Mouse (Mus musculus) left cerebral cortex, adult 2 months (tissue): ENCODE results near the gene Vmn1r11. TPM values are rescaled to one million over a fixed set of nuclear protein-coding genes. Genes with fewer than 3 reads are reported as not detected.

Experiments used
- DNase-seq, 2 experiments: peaks; one replicate each; pipeline ENCODE4 v3.0.0; 2021 to 2022; ENCODE audit warnings: low spot score in 2 of 2, mixed read lengths in 1 of 2; ENCODE audit errors: extremely low spot score in 1 of 2
- H3K27ac ChIP-seq: fragments of 200-600 bp; 2 replicates; pipeline ENCODE4 v1.8.1; 2022
- H3K4me3 ChIP-seq: fragments of 200-600 bp; 2 replicates; pipeline ENCODE4 v1.8.1; 2022
- CTCF ChIP-seq: fragments of 200-600 bp; IDR thresholded peaks from 2 replicates; pipeline ENCODE4 v1.8.1; 2022; ENCODE audit warnings: antibody characterized with exemption, mild to moderate bottlenecking, moderate library complexity
- intact Hi-C: fragments of 180-260 bp; cut with DNase I; formaldehyde crosslinking; loops from one replicate; pipeline ENCODE4 v1.15.1; 2025
- long read RNA-seq, 2 experiments: library from polyadenylated mRNA; stranded (forward); transcript quantifications; one replicate each; pipeline ENCODE4 v2.0.0; 2021; ENCODE audit warnings: borderline mapping rate in 2 of 2
- total RNA-seq, 2 experiments: library from RNA; stranded (reverse); gene quantifications; 2 replicates each; pipeline ENCODE4 v1.2.3; 2021

Gene Vmn1r11
- total RNA-seq = not detected
- long read RNA-seq, experiment 1 = 0 reads
- long read RNA-seq, experiment 2 = 0 reads

DNA sequence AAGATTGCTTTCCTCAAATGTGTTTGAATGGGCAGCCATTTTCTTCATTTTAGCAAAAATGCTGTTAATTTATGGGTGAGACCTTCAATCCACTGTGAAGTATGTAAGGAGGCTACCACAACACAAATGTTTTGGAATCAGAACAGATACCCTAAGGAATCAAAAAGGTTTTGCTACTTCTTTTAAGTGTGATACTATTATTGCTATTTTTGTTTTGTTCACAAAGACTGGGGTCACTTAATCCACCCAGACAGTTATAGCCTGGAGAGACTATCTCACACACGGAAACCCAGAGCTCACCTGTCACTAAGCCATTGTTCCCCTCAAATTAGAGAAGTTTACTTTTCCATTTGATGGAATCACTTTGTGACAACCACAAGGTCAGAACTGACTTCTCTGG lies at the start of gene Vmn1r11:
Gene Vmn1r11 (plus strand): TSS at position 301 of the 400 bp plus-strand sequence.
- Histone ChIP-seq H3K4me3 (no peak within 1 kb of the TSS), H3K27ac (no peak within 1 kb of the TSS)
- intact Hi-C loops = no loop called here
- no peak for DNase-seq
- no peak for TF ChIP-seq CTCF

DNA sequence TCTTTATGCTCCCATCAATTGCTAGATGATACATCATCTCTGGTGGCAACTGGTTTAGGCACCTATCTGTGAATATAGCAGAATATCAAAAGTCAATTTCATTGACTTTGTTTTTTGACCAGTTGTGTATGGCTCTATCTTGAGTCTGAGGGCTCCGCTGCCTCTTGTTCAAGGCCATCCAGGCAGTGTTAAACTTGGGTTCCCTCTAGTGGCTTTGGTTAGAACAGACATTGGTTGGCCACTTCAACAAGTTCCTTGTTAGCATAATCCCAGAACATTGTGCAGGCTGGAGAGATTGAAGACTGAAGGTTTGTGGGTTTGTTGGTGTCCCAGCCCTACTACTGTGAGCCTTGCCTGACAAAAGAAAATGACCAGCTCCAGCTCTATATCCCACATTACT lies 26.9 kb upstream of the Vmn1r11 start:
- TF ChIP-seq CTCF = no peak; the same call in 1 of the 2 replicates
- intact Hi-C loops = no loop called here
- Histone ChIP-seq H3K4me3 (no peak overlapping the region), H3K27ac (no peak overlapping the region)
- DNase-seq = no peak

DNA sequence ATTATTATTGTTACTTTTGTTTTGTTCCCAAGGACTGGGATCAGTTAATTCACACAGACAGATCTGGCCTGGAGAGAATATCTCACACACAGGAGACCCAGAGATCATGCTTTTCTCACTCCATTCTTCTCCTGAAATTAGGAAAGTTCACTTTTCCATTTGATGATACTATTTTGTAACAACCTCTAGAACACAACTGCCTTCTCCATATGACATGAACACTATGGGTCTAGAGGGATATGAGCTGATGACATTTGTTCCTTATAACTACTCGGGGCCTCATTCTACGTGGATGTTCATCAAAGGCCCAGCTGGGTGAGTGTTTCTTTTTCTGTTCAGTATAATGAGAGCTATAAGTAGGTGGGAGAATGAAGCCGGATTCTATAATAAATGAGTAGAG lies 24.1 kb upstream of the Vmn1r11 start, which contains the start of gene Vmn1r10:
Gene Vmn1r10 (plus strand): TSS at position 301 of the 400 bp plus-strand sequence.
- DNase-seq = no peak
- Histone ChIP-seq H3K27ac (no peak within 1 kb of the TSS), H3K4me3 (no peak within 1 kb of the TSS)
- intact Hi-C loops = no loop called here
- no peak for TF ChIP-seq CTCF

DNA sequence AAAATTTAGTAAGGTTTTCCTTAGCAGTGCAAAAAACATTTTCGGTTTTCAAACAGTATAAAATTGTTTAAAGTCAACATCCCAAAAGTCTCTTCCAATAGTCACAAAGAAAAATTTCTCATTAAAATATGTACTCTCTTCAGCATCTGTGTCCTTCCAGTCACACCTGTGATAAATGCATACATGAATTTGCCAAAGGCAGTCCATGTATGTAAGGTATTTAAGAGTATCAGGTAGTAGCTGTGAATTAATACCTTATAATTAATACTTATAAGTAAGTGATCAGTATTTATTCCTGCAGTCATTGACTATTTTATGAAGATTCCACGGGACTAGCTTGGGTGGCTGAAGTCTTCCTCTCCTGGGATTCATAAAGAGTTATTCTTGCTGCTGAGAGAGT lies 23.4 kb downstream of the Vmn1r11 start, which contains the start of gene Vmn1r12:
Gene Vmn1r12 (plus strand): TSS at position 301 of the 400 bp plus-strand sequence.
- Histone ChIP-seq H3K27ac (no peak within 1 kb of the TSS), H3K4me3 (no peak within 1 kb of the TSS)
- DNase-seq = no peak
- intact Hi-C loops = no loop called here
- no peak for TF ChIP-seq CTCF

Other genes with a start within 250 kb of the Vmn1r11 start
- gene Nt5c3, start 209.5 kb upstream of the Vmn1r11 start, total RNA-seq = 10 to 100 TPM; 56.1 to 56.6 TPM
- under 1 TPM; 0.16 to 0.27 TPM for gene Vmn1r4, start 209.4 kb upstream of the Vmn1r11 start, total RNA-seq
- not detected for gene Vmn1r5, start 163.2 kb upstream of the Vmn1r11 start, total RNA-seq
- gene Vmn1r6, start 136.2 kb upstream of the Vmn1r11 start, total RNA-seq = not detected
- gene Vmn1r7, start 108.1 kb upstream of the Vmn1r11 start, total RNA-seq = not detected
- not detected for gene Vmn1r8, start 101.2 kb upstream of the Vmn1r11 start, total RNA-seq
- gene Vmn1r9, start 66.7 kb upstream of the Vmn1r11 start, total RNA-seq = not detected
- not detected for gene Vmn1r10, start 24.0 kb upstream of the Vmn1r11 start, total RNA-seq
- gene Vmn1r12, start 23.5 kb downstream of the Vmn1r11 start, total RNA-seq = not detected
- gene Vmn1r13, start 69.8 kb downstream of the Vmn1r11 start, total RNA-seq = not detected
- not detected for gene Vmn1r14, start 98.2 kb downstream of the Vmn1r11 start, total RNA-seq
- gene Vmn1r15, start 124.5 kb downstream of the Vmn1r11 start, total RNA-seq = not detected
- not detected for gene Vmn1r16, start 196.0 kb downstream of the Vmn1r11 start, total RNA-seq
- not detected for gene Vmn1r17, start 230.3 kb downstream of the Vmn1r11 start, total RNA-seq